Mouse (Mus musculus) bone marrow, adult 2 months (tissue): Measurements from ENCODE around the gene Fthl17f. TPM values are rescaled to one million over a fixed set of nuclear protein-coding genes. Genes with fewer than 3 reads are reported as not detected.
"Not testable (repeated sequence)": the region's sequence is repeated elsewhere in the genome, so short reads cannot be mapped to it uniquely, and the experiment has no call there.

Experiments used
- H3K27ac ChIP-seq: fragments of 200-500 bp; 2 replicates; pipeline ENCODE4 v1.5.1; 2012; ENCODE audit warnings: low read depth, mild to moderate bottlenecking, control low read depth, inconsistent platforms, low read length; ENCODE audit not compliant: control insufficient read depth, poor library complexity, insufficient read depth
- H3K4me1 ChIP-seq: fragments of 200-500 bp; 2 replicates; pipeline ENCODE4 v1.6.1; 2011; ENCODE audit warnings: low read length; ENCODE audit not compliant: control insufficient read depth, insufficient read depth
- H3K4me3 ChIP-seq: fragments of 200-500 bp; replicated peaks from 2 replicates; pipeline ENCODE3; 2011; ENCODE audit warnings: mild to moderate bottlenecking, low read depth, low read length, control low read depth; ENCODE audit not compliant: control insufficient read depth
- CTCF ChIP-seq: fragments of 200-500 bp; IDR thresholded peaks from 2 replicates; pipeline ENCODE4 v1.5.1; 2011; ENCODE audit warnings: low read length, control low read depth; ENCODE audit not compliant: control insufficient read depth, insufficient read depth
- POLR2A ChIP-seq: fragments of 200-500 bp; IDR thresholded peaks from 2 replicates; pipeline ENCODE4 v1.6.1; 2011; ENCODE audit warnings: low read depth, mild to moderate bottlenecking, control low read depth, low read length, borderline replicate concordance; ENCODE audit not compliant: control insufficient read depth
- WGBS: fragments of 180-500 bp; shearing (Covaris S2); methylation state at CpG from one replicate; pipeline ENCODE4 v1.1.7; 2018; 5-methylcytosine and 5-hydroxymethylcytosine counted together
- polyA plus RNA-seq: library from polyadenylated mRNA; stranded (reverse); fragments of >200 nt; gene quantifications from 2 replicates; pipeline ENCODE4 v1.2.4, GENCODE M21; 2011; ENCODE audit warnings: low replicate concordance; ENCODE audit not compliant: missing spikeins, insufficient read depth, insufficient read length

The Fthl17f gene
- not detected in 2 replicates for polyA plus RNA-seq

DNA sequence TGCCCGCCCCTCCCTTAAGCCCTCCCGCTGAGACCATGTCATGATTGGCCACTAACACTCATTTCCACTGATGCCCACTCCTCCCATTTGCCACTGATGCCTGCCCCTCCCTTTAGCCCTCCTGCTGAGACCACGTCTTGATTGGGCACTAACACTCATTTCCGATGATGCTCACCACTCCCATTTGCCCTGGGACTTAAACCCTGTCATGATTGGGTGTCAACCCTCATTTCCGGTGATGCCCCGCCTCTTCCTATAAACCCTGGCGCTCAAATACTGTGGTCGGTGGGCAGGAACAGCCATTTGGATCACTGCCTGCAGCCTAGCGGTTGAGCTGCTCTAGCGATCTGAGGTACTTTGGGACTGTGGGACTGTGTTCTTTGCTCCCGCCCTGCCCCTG is at the start of gene Fthl17f:
Fthl17f (plus strand) TSS at position 301 of the 400 bp plus-strand sequence.
- H3K4me3 ChIP-seq, H3K27ac ChIP-seq, H3K4me1 ChIP-seq: not testable (repeated sequence)
- 89% methylated on average over 11 of the region's 11 CpGs for WGBS

DNA sequence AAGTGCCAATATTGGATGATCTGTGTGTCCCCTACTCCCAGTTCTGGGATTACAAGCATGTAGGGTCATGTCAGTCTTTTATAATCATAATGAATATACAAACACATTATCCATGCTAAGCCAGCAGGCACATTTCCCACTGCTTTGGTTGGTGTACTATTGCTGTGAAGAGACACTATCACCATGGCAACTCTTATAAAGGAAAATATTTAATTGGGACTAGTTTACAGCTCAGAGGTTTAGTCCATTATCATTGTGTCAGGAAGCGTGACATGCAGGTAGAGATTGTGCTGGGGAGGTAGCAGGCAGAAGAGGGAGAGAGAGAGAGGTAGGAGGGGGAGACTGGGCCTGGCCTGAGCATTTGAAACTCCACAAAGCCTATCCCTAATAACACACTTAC is 46.7 kb upstream of the Fthl17f start:
- 57% methylated on average over 1 of the region's 1 CpGs for WGBS
- Histone ChIP-seq H3K4me1 (no peaks in the 10 kb centered on the region), H3K27ac (no peak overlapping the region), H3K4me3 (no peak overlapping the region)
- no peak for TF ChIP-seq POLR2A
- no peak for TF ChIP-seq CTCF

DNA sequence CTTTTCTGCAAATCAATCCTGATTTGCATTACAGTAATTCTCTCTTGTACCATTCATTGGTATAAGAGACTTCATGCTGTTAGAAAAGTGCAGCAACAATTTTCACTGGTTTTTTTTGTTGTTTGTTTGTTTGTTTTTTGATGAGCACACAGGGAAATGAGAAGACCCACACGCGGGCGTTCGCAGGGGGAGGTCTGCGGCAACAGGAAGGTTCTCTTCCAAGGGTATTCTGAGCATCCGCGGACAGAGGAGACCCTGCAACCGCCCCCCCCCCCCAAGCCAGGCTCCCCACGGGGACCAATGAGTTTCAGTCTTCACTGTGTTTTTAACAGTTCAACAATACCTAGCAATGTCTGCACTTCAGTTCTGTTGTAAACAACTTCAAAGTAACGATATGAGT is 43.3 kb upstream of the Fthl17f start:
- Histone ChIP-seq H3K27ac (no peak overlapping the region), H3K4me1 (no peaks in the 10 kb centered on the region), H3K4me3 (no peak overlapping the region)
- WGBS = 65% methylated on average over 10 of the region's 10 CpGs
- TF ChIP-seq CTCF (no peak), POLR2A (no peak)

DNA sequence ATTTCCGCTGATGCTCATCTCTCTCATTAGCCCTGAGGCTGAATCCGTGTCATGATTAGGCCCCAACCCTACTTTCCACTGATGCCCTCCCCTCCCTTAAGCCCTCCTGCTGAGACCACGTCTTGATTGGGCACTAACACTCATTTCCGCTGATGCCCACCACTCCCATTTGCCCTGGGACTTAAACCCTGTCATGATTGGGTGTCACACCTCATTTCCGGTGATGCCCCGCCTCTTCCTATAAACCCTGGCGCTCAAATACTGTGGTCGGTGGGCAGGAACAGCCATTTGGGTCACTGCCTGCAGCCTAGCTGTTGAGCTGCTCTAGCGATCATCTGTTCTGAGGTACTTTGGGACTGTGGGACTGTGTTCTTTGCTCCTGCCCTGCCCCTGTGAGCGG is 29.6 kb upstream of the Fthl17f start, which contains the start of gene Fthl17e:
Fthl17e (plus strand) TSS at position 301 of the 400 bp plus-strand sequence.
- H3K27ac ChIP-seq, H3K4me1 ChIP-seq, H3K4me3 ChIP-seq: not testable (repeated sequence)
- WGBS = 100% methylated on average over 1 of the region's 10 CpGs

DNA sequence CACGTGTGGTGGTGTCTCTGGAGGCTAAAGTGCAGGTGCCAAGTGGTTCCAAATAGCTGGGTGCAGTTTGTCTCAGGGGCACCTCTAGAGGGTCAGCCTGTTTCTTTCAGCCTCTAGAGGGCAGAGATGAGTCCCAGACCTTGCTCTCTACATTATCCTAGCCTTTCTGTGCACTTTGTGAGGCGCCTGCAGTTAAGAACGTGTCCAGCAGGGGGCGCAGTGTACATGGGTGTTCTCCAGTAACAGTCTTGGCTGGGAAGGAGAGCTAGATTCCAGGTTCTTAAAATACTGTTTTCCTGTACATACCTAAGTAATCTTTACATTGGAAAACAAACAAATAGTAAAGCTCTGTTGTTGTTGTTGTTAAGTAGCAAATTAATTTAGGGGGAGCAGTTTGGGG is 21.2 kb upstream of the Fthl17f start:
- H3K4me1 ChIP-seq, H3K27ac ChIP-seq, H3K4me3 ChIP-seq: not testable (repeated sequence)
- WGBS = 27% methylated on average over 3 of the region's 4 CpGs

DNA sequence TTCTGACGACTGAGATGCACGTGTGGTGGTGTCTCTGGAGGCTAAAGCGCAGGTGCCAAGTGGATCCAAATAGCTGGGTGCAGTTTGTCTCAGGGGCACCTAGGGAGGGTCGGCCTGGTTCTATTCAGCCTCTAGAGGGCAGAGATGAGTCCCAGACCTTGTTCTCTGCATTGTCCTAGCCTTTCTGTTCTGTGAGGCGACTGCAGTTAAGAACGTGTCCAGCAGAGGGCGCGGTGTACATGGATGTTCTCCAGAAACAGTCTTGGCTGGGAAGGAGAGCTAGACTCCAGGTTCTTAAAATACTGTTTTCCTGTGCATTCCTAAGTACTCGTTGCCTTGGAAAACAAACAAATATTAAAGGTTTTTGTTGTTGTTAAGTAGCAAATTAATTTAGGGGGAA is 1.9 kb upstream of the Fthl17f start:
- H3K27ac ChIP-seq, H3K4me1 ChIP-seq, H3K4me3 ChIP-seq: not testable (repeated sequence)
- WGBS = 32% methylated on average over 9 of the region's 9 CpGs
- peak; percentile 14; the same call in 1 of the 2 replicates for TF ChIP-seq CTCF

DNA sequence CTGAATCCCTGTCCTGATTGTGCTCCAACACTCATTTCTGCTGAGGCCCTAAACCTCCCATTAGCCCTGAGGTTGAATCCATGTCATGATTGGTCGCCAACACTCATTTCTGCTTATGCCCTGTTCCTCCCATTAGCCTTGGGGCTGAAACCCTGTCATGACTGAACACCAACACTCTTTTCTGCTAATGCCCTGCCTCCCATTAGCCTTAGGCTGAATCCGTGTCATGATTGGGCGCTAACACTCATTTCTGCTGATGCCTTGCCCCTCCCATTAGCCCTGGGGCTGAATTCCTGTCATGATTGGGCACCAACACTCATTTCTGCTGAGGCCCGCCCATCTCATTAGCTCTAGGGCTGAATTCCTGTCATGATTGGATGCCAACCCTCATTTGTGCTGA is 714 bp upstream of the Fthl17f start:
- Histone ChIP-seq H3K4me3 (no peak overlapping the region), H3K27ac (no peak overlapping the region), H3K4me1 (no peaks in the 10 kb centered on the region)
- TF ChIP-seq CTCF (no peak), POLR2A (no peak)
- 85% methylated on average over 4 of the region's 4 CpGs for WGBS

DNA sequence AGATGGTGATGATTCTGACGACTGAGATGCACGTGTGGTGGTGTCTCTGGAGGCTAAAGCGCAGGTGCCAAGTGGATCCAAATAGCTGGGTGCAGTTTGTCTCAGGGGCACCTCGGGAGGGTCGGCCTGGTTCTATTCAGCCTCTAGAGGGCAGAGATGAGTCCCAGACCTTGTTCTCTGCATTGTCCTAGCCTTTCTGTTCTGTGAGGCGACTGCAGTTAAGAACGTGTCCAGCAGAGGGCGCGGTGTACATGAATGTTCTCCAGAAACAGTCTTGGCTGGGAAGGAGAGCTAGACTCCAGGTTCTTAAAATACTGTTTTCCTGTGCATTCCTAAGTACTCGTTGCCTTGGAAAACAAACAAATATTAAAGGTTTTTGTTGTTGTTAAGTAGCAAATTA is 14.9 kb downstream of the Fthl17f start:
- not testable (repeated sequence) for H3K4me3 ChIP-seq, H3K4me1 ChIP-seq, H3K27ac ChIP-seq
- TF ChIP-seq CTCF = 0 out of 2 replicates have a peak, but pooled peaks have one; percentile 14
- WGBS = 13% methylated on average over 8 of the region's 10 CpGs

DNA sequence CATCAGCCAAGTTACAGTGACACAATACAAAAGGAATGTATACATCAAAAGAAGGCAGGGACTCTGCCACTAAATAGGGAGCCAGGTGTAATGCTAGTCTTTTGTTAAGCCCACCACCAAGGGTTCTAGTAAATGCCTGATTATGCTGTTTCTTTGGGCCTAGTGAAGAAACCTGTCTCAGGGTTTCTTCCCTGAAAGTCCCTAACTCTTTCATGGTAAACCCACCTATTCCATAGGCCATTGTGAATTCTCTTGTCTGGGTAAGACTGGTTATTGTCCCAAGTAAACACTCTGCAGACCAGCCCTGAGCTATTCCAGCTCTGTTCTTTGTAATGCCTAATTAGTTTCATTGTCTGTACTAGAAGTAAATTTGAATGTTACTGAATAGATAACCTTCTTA is 32.3 kb downstream of the Fthl17f start:
- not testable (repeated sequence) for H3K4me1 ChIP-seq, H3K27ac ChIP-seq

DNA sequence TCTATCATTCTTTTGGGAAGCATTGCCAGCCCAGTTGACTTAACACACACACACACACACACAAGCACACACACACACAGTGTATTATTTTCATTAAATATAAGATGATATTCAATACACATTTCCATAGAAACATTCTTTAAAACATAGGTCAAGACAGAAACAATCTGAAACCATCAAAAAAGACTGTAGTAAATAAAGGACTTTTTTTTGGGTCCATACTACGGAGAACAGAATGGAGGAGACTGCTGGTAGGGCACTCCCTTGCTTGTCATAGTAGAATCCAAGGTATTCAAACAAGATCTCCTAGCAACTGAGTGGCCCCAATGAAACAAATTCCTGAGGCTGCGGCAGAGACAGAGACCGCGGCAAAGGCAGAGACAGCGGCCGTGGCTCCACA is 41.4 kb downstream of the Fthl17f start, which contains the start of gene 4930402K13Rik:
4930402K13Rik (plus strand) TSS at position 301 of the 400 bp plus-strand sequence.
- Histone ChIP-seq H3K4me1 (no peaks in the 10 kb centered on the region), H3K27ac (no peak within 1 kb of the TSS), H3K4me3 (no peak within 1 kb of the TSS)
- TF ChIP-seq CTCF = no peak
- TF ChIP-seq POLR2A = no peak
- 89% methylated on average over 6 of the region's 6 CpGs for WGBS

More for the DNA sequence above, 32.3 kb downstream of the Fthl17f start:
- not testable (repeated sequence) for H3K4me3 ChIP-seq
